Mouse (Mus musculus) spleen, postnatal 4 days (tissue): Measurements from ENCODE around the gene Desi1.
"Not testable (repeated sequence)": the region's sequence is repeated elsewhere in the genome, so short reads cannot be mapped to it uniquely, and the experiment has no call there.

Source experiments
- DNase-seq, 2 experiments: peaks; one replicate each; pipeline ENCODE4 v3.0.0; 2022; ENCODE audit warnings: low spot score in 2 of 2

The Desi1 gene

DNA sequence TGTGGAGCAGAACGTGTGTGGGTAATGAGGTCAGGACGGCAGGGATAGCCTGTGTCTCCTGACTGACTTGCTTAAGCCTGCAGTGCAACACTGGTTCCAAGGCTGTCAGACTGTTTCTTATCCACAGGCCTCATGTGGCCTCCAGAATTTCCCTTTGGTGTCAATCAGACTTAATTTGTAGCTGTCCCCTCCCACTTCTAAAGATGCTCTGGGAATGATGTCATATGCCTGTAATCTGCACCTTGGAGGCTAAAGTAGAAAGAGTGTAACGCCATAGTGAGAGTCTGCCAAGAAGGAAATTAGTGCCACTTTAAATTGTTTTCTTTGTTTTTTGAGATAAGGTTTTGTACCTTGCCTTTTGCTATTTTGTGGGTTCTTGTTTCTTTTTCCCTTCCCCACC lies 14.4 kb downstream of the Desi1 start:
- DNase-seq = no peak

DNA sequence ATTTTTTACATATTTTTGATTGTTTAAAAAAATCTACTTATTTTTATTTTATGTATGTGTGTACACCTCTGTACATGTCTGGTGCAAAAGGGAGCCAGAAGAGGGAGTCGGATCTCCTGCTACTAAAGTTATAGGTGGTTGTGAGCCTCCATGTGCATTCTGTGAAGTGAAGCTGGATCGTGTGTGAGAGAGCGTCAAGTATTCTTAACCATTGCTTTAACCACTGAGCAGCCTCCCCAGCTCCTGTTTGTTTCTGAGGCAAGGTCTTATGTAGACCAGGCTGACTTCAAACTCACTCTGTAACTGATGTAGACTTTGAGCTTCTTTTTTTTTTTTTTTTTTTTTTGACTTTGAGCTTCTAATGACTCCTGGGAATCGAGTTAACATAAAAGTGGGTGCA lies 16.2 kb downstream of the Desi1 start:
- DNase-seq = no peak

- no peak for DNase-seq
Observed at GRCm38 (mm10) chr15:82016830-82017229, 16.8 kb downstream of the Desi1 start.

GRCm38 (mm10) chr15:82016101-82016808 lies 17.4 kb downstream of the Desi1 start:
- DNase-seq = peak; percentile 100

DNA sequence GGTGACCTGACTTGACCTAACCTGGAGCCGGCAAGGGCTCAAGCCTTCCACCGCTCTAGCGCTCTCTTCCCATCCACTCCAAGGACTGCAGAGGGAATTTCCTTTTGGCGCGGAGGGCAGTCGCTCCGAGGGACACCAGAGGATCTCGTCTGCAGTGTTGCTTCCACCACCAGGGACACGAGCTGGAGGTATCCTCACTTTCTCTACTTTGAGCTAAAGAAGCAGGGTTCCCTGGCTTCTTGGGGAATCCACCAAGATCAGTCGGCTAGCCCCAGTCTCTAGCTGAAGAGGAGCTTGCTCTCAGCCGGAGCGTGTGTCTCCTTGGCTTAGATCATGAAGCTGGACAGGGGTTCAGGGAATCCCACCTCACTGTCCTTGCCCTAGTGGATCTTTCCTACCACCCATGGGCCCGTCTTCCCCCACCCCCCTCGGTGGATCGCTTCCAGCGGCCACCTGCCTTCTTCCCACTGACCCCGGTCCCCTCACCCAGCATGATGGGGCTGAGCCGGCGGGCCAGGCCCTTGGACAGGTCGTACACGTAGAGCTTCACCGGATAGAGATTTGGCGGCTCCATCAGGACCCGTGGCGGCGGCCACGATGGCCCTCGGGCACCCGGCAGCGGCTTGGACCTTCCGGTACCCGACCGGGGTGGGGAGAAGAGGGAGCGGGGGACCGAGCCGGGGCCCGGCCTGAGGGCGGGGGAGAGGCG lies 18.1 kb downstream of the Desi1 start:
- DNase-seq = peak; percentile 25 to 69

GRCm38 (mm10) chr15:82014745-82015391 lies 18.8 kb downstream of the Desi1 start:
- no peak for DNase-seq

GRCm38 (mm10) chr15:82011947-82012346 lies 21.7 kb downstream of the Desi1 start:
- DNase-seq = no peak

GRCm38 (mm10) chr15:82004257-82004656 lies 29.4 kb downstream of the Desi1 start:
- no peak for DNase-seq

GRCm38 (mm10) chr15:81993992-81994391 lies 39.7 kb downstream of the Desi1 start:
- DNase-seq = peak in 1 of 2 experiments; percentile 54

GRCm38 (mm10) chr15:81990549-81990948 lies 43.1 kb downstream of the Desi1 start:
- peak; percentile 71 to 78 for DNase-seq

GRCm38 (mm10) chr15:81989371-81990062 lies 44.1 kb downstream of the Desi1 start:
- peak; percentile 81 to 92 for DNase-seq

DNA sequence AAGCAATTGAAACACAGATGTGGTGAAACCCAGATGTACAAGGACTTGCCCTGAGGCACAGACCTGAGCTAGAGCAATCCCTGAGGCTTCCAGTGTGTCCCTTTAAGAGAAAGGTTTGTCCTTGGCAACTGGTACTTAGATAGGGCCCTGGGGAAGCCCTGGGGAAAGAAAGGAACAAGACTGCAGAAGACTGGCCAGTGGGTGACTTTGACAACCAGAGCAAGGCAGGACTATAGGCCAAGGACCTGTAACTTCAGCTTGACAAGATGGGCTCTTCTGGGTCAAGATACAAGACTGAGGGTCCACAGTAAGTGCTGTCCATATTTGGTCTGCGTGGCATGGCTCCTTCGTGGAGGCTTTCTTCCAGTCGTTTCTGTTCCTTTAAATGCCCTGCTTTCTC lies 46.0 kb downstream of the Desi1 start, which contains the start of gene Xrcc6:
Gene Xrcc6, plus strand, starts transcription at position 190 of the 400 bp plus-strand sequence.
- DNase-seq = no peak

- no peak for DNase-seq
Observed at GRCm38 (mm10) chr15:81985267-81986161, 48.1 kb downstream of the Desi1 start.

DNA sequence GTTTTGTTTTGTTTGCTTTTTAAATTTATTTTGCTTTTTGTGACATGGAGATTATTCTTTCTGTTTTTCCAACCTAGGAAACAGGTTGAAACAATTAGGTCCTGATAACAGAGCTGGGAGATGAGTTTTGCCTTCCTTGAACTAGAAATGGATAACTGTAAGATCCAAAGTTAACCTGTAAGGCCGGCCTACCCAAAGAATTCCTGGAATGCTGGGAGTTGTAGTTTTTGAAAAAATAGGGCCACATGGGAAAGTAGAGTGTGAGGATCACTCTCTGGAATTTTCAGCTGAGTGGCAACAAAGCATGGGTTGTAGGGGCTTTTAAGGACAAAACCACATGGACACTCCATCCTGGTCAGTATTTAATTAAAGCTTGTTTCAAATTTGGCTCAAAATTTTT lies 51.5 kb downstream of the Desi1 start:
- DNase-seq = no peak

DNA sequence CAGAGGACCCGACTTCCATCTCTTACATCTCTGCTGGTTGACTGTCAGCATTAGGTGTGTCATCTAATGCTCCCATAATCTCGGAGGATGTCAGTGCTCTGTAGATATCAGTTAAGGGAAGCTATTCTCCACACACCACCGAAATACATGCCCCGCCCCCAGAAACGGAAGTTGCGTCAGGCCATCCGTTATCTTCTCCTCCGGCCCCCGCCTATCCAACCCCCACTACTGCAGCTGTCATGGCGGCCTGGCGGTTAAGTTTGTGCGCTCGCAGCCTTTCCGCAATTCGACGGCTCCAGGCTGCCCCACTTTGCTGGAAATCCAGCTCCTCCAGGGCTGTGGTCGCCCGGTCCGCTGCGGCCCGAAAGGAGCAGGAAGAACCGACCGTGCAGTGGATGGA lies 53.3 kb downstream of the Desi1 start, which contains the start of gene 1700029P11Rik:
Gene 1700029P11Rik, plus strand, starts transcription at position 220 of the 400 bp plus-strand sequence.
- DNase-seq = no peak

- not testable (repeated sequence) for DNase-seq
Observed at GRCm38 (mm10) chr15:81975156-81975555, 58.5 kb downstream of the Desi1 start.

- not testable (repeated sequence) for DNase-seq
Observed at GRCm38 (mm10) chr15:81970498-81970897, 63.2 kb downstream of the Desi1 start.

DNA sequence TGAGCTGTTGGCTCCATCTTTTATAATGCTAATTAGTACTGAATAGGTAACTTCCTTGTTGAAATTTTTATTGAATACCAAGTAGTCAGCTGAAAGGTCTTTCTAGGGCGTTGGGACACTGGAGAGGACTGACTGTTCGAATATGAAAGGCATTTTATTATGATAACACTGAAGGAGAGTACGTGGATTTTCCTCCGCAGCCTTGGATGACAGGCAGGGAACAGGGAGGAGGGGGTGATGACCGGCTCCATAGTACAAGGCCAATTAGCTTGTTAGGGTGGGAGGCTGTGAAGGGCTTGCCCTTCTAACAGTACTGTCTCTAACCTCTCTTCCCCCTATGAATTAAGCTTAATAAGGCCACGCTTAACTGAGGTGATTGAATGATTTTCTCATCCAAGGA lies 64.0 kb downstream of the Desi1 start:
- not testable (repeated sequence) for DNase-seq

DNA sequence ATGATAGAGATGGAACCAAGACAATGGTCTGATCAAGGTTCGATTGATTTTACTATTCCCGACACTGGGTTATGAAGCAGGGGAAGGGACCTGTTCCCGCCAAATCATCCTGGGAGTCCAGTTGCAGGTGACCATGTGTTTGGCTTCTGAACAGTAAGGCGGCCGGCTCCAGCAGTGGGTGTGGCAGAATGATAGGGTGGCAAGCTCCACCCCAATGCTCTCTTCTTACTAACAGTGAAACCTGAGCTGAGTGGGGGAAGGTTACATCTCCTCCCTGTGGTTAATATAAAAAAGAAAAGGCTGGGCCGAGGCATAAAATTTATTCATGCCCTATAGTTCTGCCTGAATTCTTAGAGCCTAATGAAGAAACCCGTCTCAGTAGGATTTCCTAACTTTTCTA lies 64.5 kb downstream of the Desi1 start:
- no peak for DNase-seq

DNA sequence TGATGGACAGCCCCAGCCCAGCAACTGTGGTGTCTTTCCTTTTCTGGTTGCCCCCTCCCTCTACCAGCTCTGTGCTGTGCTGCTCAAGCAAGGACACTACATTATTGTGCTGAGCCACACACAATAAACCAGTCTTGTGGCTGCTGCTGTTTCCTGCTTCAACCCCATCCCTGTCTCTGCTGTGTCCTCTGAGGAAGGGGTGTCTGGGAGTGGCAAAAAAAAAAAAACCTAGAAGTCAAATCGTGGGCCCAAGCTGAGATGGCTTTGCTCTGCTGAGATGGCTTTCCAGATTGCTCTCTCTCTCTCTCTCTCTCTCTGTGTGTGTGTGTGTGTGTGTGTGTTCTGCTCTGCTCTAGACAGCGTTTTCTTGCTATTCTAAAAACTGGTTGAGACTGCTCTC lies 65.2 kb downstream of the Desi1 start:
- no peak for DNase-seq

DNA sequence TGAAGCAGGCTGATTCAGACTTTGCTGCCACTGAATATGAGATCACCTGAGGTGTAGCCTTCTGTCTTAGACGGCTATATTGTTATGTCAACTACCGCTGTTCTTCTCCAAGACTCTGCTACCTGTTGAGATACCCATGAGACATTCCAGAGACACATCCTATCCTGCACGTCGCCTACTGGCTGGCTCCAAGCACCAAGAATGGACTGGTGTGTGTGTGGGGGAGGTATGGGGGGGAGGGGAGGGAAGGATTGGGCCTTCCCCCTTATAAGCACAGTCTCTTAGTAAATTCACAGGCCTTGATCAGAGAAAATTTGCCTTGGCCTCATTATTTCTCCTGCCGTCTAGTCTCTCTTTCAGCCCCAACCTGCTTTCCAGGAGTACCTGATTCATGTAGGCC lies 65.8 kb downstream of the Desi1 start:
- DNase-seq = no peak
